Mouse (Mus musculus) adrenal gland, adult 8-10 months (tissue): ENCODE data around the gene Svs3a. TPM values are rescaled to one million over a fixed set of nuclear protein-coding genes. Genes with fewer than 3 reads are reported as not detected.
"Not testable (repeated sequence)": the region's sequence is repeated elsewhere in the genome, so short reads cannot be mapped to it uniquely, and the experiment has no call there.

Experiments used
- DNase-seq: peaks from one replicate; pipeline ENCODE4 v3.0.0; 2022
- total RNA-seq, 4 experiments: library from RNA; stranded (reverse); gene quantifications; 2 replicates each; pipeline ENCODE4 v1.2.4; 2022

Svs3a gene
- not detected for total RNA-seq

DNA sequence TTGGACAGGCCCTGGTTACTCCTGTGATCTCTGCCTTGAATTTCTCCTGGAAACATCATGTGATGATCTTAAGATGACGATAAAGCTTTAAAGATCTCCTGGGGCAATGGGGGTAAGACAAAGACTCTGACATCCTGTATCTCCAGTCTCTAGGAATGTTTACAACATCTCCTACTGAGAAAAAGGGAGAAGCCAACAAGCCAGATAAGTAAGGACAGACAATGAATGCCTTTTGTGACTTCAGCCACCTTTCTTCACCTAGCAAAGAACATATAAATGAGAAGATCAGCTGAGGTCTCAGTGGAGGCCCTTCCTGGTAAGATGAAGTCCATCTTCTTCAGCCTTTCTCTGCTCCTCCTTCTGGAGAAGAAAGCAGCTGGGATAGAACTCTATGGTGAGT is at the start of gene Svs3a:
TSS of gene Svs3a (plus strand) at position 301 of the 400 bp plus-strand sequence.
- not testable (repeated sequence) for DNase-seq

DNA sequence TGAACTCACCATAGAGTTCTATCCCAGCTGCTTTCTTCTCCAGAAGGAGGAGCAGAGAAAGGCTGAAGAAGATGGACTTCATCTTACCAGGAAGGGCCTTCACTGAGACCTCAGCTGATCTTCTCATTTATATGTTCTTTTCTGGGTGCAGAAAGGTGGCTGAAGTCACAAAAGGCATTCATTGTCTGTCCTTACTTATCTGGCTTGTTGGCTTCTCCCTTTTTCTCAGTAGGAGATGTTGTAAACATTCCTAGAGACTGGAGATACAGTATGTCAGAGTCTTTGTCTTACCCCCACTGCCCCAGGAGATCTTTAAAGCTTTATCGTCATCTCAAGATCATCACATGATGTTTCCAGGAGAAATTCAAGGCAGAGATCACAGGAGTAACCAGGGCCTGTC is 32.5 kb upstream of the Svs3a start, which contains the start of gene Svs3b:
TSS of gene Svs3b (minus strand) at position 101 of the 400 bp plus-strand sequence.
- DNase-seq: not testable (repeated sequence)

DNA sequence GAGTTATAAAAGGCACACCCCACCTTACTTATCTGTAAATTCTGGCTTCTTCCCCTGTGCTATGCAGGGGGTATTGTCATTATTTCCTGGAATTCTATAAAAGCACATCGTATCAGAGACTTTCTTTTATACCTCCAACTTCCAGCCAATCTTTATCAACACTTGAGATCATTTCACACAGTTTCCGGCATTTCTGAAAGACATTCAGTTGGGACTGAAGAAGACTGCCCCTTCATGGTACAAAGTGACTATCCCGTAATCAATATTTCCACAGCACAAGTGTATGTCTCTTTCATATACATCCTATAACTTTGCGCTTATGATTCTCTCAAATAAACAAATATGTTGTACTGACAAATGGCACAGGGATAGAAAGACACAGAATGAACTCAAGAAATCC is 10.7 kb upstream of the Svs3a start, which contains the start of gene Svs4:
TSS of gene Svs4 (minus strand) at position 101 of the 400 bp plus-strand sequence.
- no peak for DNase-seq

DNA sequence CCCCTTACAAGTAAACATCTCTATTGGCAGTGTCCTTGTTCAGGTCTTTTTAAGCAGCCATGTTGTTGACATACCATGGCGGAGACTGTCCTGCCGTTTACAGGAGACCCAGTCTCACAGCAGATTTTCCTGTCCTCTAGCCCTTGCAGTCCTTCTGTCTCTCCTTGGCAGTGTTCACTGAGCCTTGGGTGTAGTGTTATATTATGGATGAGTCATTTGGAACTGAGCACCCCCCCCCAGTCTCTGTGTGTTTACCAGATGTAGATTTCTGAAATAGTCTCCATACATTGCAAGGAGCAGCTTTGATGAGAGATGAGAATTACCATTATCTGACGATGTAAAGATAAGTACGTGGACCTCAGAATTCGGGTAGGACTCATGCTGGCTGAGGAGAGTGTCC is 23.5 kb downstream of the Svs3a start:
- DNase-seq: no peak

DNA sequence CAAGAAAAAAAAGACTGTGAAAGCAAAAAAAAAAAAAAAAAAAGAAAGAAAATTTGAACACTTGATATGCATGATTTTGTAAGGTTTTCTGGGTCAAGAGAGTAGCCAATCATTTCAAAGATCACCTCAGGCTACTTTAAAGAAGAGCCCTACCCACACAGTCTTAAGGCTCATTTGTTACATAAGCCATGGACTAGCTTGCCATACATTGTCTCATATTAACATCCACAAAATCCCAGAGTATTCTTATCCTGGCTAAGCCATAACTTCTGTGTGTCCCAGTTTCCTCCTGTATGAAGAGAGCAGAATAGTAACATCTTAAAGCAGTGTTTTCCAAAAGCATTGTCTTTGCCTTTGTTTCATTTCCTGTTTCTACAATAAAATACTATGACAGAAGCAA is 26.4 kb downstream of the Svs3a start:
- not testable (repeated sequence) for DNase-seq

DNA sequence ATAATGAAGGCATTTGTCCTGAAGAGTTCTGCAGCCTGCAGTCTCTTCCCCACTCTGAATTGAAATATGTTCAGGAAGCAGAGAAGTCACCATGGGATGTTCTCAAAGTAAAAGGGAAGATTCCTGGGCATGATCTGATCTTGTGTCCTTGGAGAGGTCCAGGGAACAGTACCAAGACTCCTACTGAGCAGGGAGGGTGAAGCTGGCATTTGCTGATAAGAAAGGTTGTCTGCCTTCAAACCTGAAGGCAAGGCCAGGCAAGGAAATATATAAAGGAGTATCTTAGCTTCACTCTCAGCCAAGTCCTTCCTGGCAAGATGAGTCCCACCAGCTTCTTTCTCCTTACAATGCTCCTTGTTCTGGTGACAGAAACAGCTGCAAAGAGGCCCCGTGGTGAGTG is 27.4 kb downstream of the Svs3a start, which contains the start of gene Svs6:
TSS of gene Svs6 (plus strand) at position 301 of the 400 bp plus-strand sequence.
- not testable (repeated sequence) for DNase-seq

DNA sequence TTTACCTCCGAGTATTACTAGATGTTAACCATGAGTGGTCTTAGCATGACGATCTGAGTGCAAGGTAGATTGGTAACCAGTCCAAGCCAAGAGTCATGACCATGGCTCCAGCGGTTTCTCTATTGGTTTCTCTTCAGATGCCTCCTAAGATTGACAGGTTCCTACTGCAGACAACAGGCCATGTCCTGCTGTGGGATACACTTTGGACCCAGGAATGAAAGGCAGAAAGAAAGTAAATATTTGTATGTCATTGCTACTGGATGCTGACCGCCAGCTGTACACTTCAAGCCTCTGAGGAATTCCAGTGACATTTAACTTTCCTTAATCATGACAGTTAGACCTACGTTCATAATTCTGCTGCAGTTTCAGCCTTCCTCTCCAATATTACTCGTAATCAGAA is 31.9 kb downstream of the Svs3a start:
- no peak for DNase-seq

DNA sequence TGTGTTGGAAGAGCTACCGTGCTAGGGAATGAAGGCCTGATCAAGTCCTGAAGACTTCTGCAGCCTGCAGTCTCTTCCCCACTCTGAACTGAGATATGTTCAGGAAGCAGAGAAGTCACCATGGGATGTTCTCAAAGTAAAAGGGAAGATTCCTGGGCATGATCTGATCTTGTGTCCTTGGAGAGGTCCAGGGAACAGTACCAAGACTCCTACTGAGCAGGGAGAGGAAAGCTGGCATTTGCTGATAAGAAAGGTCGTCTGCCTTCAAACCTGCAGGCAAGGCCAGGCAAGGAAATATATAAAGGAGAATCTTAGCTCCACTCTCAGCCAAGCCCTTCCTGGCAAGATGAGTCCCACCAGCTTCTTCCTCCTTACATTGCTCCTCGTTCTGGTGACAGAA is 43.4 kb downstream of the Svs3a start, which contains the start of gene Svs5:
TSS of gene Svs5 (plus strand) at position 301 of the 400 bp plus-strand sequence.
- not testable (repeated sequence) for DNase-seq

Other genes starting within 250 kb of the Svs3a start
- gene Stk4, start 218.9 kb upstream of the Svs3a start, total RNA-seq: 10 to 100 TPM; 27.4 to 38.9 (median 36.4) TPM
- 10 to 100 TPM; 44.9 to 54.8 (median 45.7) TPM for gene Tomm34, start 218.1 kb upstream of the Svs3a start, total RNA-seq
- gene Kcns1, start 118.2 kb upstream of the Svs3a start, total RNA-seq: under 1 TPM in 1 of 4 experiments, not detected in 3; 0.14 TPM
- gene Wfdc5, start 106.5 kb upstream of the Svs3a start, total RNA-seq: not detected
- gene Wfdc12, start 98.7 kb upstream of the Svs3a start, total RNA-seq: 1 to 10 TPM in 1 of 4 experiments, under 1 TPM in 2, not detected in 1; 0.40 to 4.7 (median 0.67) TPM
- not detected for gene Wfdc15a, start 89.1 kb upstream of the Svs3a start, total RNA-seq
- not detected for gene Wfdc15b, start 67.6 kb upstream of the Svs3a start, total RNA-seq
- gene Svs2, start 50.8 kb upstream of the Svs3a start, total RNA-seq: not detected
- gene Svs3b, start 32.6 kb upstream of the Svs3a start, total RNA-seq: not detected
- gene Svs4, start 10.8 kb upstream of the Svs3a start, total RNA-seq: not detected
- gene Svs6, start 27.5 kb downstream of the Svs3a start, total RNA-seq: not detected
- gene Svs5, start 43.5 kb downstream of the Svs3a start, total RNA-seq: 1 to 10 TPM in 3 of 4 experiments, under 1 TPM in 1; 0.51 to 2.4 (median 2.3) TPM
- 10 to 100 TPM in 3 of 4 experiments, 1 to 10 TPM in 1; 8.5 to 24.2 (median 22.2) TPM for gene Slpi, start 99.8 kb downstream of the Svs3a start, total RNA-seq
- not detected for gene Rbpjl, start 113.9 kb downstream of the Svs3a start, total RNA-seq
- gene Matn4, start 115.9 kb downstream of the Svs3a start, total RNA-seq: under 1 TPM; 0.38 to 0.81 (median 0.67) TPM
- gene Sdc4, start 154.6 kb downstream of the Svs3a start, total RNA-seq: 100 to 1,000 TPM in 2 of 4 experiments, 10 to 100 TPM in 2; 89.0 to 114 (median 105) TPM
- 10 to 100 TPM; 26.2 to 34.8 (median 30.9) TPM for gene Sys1, start 167.7 kb downstream of the Svs3a start, total RNA-seq
- gene Gm20458, start 171.7 kb downstream of the Svs3a start, total RNA-seq: 1 to 10 TPM in 3 of 4 experiments, not detected in 1; 2.3 to 7.3 (median 4.6) TPM
- gene Trp53tg5, start 184.5 kb downstream of the Svs3a start, total RNA-seq: not detected
- gene Dbndd2, start 196.8 kb downstream of the Svs3a start, total RNA-seq: 10 to 100 TPM in 2 of 4 experiments, 1 to 10 TPM in 2; 5.4 to 18.3 (median 11.6) TPM
- 10 to 100 TPM; 75.7 to 93.8 (median 88.6) TPM for gene Pigt, start 208.3 kb downstream of the Svs3a start, total RNA-seq